Mouse (Mus musculus): ENCODE data around the gene Unc5b.
"Not testable (repeated sequence)": the region's sequence is repeated elsewhere in the genome, so short reads cannot be mapped to it uniquely, and the experiment has no call there.

The Unc5b gene

DNA sequence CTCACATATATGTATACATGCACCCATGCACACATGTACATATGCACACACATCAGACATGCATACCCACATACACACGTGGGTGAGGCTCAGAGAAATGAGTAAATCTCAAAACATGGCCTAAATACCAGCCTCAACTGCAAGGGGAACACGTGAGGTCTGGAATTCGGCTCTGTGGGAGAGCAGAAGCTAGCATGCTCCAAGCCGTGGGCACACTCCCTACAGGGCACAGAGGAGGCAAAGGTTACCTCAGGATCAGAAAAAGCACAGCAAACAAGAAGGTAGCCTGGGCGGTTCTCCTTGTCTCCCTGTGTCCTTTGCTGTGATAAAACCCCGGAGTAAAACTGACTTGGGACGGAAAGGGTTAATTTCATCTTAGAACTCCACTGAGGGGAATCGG is 77.4 kb downstream of the Unc5b start:
- no peak for DNase-seq (ENCODE audit: low spot score in 2 of 2)

DNA sequence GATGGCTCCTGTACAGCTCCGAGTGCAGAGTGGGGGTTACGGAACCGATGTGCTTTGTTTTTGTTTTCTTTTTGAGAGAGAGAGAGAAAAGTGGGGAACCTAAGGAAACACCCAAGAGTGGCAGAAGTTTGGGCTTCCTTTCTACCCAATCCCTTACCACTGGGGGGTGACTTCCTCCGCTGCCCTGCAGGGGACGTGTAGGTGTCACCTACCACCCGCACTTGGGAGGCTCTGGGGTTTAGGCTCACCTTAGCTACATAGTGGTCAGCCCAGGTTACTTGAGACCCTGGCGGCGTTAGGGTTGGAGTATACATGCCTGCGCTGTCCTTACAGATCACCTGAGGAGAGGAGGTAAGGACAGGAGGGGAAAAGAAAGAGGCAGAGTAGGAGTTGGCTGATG is 78.1 kb downstream of the Unc5b start:
- DNase-seq (ENCODE audit: low spot score in 2 of 2) = no peak

DNA sequence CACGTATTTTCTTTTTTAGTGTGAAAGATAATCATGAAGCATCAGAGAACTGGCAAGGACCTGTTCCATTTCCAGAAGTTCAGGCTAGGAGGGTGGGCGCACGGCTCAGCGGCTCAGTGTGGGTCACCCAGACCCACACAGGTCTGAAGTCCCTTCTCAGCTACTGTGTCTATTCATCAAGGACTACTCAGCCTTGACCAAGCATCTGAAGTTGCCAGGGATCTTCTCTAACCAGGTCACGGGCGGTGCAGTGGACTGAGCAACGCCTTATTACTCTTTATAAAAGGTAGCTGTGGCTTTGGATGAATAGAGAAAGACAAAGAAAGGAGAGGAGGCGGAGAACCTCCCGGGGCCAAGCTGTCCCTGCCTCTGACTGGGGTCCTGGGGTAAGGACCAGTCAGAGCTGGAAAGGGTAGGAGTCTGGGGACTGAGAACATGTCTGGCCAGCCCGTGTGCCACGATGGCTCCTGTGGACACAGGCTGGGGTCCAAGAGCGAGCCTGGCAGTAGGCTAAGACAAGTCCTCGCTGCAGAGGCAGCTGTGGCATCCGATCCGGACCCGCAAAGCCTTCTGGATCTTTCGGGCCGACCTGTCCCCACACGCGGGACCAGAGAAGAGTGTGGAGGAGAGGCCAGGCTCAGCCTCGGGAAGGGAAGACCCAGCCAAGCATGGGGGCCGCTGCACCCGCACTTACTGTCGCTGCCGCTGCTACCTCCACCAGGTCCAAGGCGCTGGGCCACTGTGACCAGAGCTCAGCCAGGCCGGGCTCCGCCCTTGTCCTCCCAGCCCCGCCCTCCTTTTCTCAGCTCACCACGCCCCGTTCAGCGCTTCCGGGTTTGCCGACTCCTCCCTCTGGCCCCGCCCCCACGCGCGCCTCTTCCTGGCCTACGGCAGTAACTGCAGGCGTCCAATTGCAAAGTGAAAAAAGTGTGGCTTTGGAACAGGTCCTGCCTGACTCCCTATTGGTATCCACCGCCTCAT is 79.1 kb downstream of the Unc5b start, which contains the start of gene Slc29a3:
Slc29a3 (minus strand) TSS at position 755 of the 981 bp plus-strand sequence.
- DNase-seq (ENCODE audit: low spot score in 2 of 2) = peak; percentile 78 to 86

DNA sequence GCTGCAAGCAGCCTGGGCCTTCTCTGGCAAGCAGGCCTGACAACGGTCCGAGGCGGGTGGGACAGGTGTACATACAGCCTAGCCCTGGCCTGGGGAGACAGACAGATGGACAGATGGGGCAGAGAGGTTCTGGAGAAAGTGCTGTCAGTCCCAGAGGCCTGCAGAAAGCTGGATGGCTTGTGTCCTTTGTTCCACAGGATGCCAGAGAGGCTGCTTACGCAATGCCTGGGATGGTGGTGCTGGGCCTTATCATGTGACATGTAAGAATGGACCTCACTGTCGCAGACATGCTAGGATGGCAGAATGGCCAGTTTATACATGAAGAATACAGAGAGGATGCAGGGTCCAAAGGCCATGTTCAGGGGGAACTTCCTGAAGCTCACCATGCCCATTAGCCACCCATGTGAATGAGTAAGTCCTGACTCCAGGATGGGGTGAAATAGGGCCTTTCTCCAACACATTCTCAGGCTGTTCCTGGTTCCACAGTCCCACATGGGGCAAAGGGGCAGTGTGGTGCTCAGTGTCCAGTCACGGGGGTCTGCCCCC is 83.6 kb downstream of the Unc5b start:
- DNase-seq (ENCODE audit: low spot score in 2 of 2) = no peak

DNA sequence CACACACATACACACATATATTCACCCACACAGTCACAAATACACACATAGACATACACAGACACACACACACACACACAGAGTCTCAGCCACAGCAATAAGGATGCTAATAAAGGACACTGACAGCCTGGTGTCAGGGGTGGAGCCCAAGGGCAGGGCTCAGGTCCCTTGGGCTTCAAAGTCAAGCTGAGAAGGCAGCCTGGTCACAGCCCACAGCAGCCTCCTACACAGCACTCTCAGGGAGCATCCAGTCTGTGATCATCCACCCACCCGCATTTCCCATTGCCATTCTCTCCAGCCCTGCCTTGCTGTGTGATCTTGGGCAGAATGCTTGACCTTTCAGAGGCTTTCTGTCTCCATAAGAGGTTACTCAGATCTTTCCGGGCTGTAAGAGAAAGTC is 84.9 kb downstream of the Unc5b start:
- DNase-seq (ENCODE audit: low spot score in 2 of 2) = no peak

DNA sequence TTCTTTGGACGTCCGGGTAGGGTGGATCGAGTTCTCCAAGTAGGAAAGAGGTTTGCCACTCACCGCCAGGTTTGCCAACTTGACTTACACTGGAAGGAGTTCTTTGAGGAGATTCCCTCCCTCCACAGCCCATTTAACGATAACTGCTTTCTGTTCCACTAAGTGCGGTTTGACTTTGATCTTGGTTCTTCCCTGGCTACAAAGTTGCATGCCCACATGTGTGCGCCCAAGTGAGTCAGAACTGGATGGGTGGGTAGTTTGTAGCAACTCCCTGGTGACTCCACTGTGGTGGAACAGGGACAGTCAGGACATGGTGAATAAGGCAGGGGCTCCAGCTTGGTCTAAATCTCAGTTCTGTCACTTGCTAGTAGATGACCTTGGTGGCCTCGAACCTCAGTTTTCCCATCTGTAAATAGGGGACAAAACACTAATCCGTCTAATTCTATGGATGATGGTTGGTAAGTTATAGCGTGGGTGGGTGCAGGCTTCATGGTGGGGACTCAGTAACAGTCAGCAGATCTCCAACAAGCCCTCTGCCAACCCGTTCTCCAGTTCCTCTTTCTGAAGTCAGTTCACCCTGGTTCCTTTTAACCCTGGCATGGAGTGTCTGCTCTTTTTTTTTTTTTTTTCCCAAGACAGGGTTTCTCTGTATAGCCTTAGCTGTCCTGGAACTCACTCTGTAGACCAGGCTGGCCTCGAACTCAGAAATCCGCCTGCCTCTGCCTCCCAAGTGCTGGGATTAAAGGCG is 86.7 kb downstream of the Unc5b start:
- no peak for DNase-seq (ENCODE audit: low spot score in 2 of 2)

DNA sequence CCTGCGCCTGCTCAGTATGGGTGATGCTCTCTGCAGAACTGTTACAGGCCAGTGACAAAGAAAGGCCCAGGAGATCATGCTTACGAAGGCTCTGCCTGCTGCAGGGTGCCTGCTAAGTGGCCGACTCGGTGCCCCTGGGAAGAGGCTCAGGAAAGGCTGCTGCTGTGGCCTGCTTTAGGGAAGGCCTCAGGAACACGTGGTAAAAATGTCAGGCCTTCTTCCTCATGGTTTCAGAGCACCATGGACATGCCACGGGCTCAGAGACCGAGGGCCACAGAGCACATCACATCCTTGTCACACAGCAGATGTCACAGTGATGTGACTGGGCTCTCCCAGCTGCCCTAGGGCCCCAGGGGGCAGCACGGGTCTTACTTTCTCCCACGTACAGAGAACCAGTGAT is 87.7 kb downstream of the Unc5b start:
- no peak for DNase-seq (ENCODE audit: low spot score in 2 of 2)

DNA sequence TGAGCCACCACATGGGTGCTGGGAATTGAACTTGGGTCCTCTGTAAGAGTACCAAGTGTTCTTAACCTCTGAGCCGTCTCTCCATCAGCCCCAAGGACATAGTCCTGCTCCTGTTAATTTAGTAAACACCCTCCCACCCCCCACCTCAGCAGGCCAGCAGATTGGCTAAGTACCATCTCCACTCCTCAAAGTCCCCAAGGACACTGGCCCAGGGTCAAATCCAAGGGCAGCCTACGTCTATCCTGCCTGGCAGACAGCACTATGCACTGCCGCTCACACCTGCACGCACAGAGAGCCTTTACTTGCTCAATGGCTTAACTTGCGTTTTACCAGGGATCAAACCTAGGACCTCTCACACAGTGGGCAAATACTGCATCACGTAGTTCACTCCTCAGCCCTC is 88.4 kb downstream of the Unc5b start:
- DNase-seq (ENCODE audit: low spot score in 2 of 2) = no peak

DNA sequence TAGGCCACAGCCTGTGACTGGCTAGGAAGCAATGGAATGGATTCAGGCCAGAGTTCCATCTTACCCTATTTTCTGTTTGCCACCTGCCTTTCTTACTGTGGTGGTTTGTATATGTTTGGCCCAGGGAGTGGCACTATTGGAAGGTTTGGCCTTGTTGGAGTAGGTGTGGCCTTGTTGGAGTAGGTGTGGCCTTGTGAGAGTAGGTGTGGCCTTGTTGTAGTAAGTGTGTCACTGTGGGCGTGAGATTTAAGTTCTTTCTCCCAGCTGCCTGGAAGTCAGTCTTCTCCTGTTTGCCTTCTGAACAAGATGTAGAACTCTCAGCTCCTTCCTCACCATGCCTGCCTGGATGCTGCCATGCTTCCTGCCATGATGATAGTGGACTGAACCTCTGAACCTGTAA is 89.1 kb downstream of the Unc5b start:
- DNase-seq (ENCODE audit: low spot score in 2 of 2) = not testable (repeated sequence)

DNA sequence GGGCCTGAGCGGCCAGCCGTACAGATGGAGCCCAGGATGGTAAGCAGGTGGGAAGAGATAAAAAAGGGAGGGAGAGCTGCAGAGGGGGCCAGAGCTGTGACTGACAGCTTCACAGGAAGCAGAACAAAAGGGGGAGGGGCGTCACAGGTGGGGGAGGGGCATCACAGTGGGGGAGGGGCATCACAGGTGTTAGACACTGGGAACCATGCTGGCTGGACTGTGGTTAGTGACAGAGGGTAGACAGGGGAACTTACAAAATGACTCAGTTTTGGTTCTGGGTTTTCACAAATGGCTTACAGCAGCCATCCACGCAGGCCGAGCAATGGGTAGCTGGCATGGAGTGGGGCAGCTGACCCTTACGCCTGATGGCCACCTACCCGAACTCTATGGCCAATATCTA is 89.9 kb downstream of the Unc5b start:
- no peak for DNase-seq (ENCODE audit: low spot score in 2 of 2)

DNA sequence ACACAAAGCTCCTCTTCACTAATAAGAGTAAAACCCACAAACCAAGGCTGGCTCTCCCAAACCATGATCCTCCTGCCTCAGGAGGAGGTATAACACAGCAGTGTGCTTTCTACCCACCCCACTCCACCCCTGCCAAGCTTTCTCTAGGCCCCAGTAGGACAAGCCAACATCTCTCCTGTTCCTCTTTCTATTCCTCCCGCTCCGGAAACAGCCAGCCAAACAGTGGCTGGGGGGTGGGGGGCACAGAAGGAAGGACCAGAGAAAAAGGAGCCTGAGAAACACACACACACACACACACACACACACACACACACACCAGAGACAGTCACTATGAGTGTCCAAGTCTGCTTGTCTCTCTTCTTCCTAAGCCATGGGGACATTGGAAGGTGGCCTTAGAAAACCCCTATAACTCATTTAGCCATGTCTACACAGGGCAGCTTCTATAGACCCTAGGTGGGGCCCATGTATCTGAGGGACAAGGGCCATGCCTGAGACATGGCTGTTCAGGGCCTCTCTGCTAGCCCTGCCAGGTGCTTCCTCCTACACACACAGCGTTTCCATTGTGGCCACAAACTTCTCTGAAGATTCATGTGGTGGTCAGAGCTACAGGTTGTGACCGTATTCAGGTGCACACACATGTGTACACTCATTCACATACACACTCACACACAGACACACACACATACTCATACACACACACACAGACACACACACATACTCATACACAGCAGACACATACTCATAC is 91.6 kb downstream of the Unc5b start:
- no peak for DNase-seq (ENCODE audit: low spot score in 2 of 2)

DNA sequence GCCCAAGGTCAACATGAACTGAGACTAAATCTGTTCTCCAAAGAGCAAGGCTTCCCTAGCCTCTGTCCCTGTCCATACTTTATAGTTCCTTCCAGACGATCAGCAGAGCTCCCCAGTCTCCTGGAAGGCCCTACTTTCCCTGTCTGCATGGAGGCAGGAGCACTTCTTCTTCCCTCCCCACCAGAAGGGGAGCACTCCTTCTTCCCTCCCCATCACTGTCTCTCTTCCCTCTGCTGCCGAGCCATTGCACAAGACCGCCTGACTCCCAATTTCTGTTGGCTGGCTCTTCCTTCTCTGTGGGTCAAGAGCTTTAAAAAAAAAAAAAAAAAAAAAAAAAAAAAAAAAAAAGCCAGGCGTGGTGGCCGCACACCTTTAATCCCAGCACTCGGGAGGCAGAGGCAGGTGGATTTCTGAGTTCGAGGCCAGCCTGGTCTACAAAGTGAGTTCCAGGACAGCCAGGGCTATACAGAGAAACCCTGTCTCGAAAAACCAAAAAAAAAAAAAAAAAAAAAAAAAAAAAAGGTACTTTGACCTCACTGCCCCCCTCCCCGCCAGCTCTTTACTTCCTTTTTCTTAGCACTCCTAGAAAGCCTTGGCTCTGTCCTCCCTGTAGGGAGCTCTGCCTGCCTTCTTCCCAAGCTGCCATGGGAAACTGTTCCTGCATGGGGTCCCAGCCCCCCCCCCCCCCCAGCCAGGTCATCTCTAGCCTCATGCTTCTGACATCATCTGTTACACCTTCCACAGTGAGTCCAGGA is 93.3 kb downstream of the Unc5b start:
- DNase-seq (ENCODE audit: low spot score in 2 of 2) = no peak

DNA sequence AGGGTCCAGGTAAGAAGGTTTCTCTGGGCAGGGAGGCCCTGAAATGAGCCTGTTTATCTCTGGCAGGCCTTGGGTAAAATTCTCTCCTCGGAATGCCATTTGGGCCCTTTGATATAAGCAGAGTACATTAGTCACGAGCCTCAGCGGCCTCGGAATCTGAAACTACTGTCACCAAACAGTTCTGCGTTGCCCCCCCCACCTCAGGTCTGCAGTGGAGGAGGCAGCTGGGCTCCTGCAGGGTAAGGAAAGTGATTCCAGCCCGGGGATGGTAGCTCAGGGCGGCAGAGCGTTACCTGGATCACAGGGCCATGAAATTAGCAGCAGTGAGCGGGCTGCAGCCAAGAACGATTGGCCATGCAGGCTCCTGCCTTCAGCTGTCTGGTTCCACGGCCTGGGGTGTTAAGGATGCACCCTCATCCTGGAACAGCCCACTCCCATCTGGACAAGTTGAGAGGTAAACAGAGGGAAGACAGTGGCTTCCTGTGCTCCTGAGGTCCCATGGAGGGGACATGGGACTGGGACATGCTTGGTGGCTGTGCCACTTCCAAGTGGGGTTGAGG is 94.1 kb downstream of the Unc5b start:
- DNase-seq (ENCODE audit: low spot score in 2 of 2) = no peak

DNA sequence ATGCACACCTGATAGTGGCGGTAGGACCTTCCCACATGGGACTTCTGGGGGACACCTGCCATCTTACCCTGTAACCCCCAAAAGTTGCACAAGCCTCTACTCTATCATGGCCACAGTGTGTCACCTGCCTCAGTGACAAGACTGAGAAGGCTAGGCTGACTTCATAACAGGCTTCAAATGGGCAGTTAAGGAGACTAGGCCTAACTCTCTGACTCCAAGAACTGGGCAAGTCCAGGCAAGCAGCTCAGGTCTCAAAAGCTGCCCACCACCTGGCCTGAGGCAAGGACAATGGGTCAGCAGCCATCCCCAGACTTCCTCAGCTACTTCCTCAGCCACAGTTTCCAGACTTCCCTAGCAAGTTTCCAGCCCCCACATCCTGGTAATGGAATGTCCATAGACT is 95.6 kb downstream of the Unc5b start:
- DNase-seq (ENCODE audit: low spot score in 2 of 2) = no peak

DNA sequence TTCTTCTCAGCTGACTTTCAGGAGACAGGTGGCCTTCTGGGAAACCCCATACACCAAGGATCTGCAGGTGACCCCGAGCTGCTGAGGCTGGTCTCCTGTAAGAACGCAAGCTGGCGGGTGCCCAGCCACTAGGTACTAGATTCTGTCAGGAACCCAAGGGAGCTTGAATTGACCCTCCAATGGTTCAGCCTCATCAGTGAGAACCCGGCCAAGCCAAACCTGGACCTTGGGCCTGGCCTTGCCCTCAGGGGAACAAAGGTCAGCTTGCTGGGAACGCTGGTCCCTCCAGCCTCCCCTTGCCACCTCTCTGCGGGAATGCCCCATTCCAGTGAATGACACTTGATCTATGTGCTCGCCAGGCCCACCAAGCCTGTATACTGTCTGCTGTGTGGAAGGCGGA is 97.9 kb downstream of the Unc5b start:
- no peak for DNase-seq (ENCODE audit: low spot score in 2 of 2)

DNA sequence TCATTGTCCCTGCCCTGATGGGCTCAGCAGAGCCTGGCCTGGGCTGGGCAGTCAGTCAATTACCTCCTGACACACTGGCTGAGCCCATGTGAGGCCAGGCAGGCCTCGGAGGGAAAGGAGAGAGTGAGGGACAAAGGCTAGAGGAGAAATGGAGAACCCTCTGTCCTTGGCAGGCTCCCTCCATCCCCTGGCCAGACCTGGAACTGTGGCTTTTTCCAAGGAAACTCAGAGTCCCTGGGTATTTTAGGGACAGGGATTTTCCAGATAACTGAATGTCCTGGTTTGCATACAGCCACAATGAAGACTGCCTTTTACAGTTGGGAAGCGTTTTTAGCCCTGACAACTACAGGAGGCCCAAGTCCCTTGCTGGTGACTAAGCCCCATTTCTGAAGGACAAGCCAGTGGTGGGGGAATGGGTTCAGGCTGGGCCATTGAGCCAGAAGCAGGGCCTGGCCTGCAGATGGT is 99.0 kb downstream of the Unc5b start:
- no peak for DNase-seq (ENCODE audit: low spot score in 2 of 2)

DNA sequence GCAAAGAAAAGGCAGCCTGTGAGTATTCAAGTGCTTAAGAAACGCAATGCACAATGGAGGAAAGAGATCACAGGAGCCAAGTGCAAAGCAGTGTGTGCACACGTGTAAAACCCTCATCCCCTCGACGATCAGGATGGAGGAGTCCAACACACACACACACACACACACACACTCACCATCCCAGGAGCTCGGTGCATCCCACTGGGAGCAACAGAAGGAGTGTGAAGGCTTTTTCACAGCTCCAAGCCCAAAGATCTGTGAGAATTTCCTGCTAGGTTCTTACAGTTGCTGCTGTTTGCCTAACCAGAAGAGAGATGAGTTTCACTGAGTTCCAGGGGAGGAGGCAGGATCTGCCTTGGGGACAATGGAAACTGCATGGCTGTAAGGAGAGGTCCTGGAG is 99.6 kb downstream of the Unc5b start:
- DNase-seq (ENCODE audit: low spot score in 2 of 2) = no peak

DNA sequence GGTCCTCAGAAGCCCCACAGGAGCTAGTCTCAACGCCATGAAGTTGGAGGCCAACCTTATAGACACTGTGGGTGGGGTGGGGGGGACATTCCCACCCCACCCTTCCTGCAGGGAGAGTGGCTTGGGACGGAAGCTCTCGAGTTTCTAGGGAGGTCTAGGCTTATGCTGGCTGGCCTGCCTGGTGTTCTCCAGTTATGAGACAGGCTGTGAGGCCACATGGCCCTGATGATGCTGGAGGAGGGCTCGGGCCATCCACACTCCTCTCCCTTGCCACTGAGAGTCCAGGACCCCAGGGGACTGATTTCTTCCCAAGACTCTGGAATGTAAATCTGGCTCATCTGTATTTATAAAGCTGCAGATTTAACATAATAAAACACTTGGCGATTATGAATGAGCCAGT is 104.1 kb downstream of the Unc5b start:
- no peak for DNase-seq (ENCODE audit: low spot score in 2 of 2)

DNA sequence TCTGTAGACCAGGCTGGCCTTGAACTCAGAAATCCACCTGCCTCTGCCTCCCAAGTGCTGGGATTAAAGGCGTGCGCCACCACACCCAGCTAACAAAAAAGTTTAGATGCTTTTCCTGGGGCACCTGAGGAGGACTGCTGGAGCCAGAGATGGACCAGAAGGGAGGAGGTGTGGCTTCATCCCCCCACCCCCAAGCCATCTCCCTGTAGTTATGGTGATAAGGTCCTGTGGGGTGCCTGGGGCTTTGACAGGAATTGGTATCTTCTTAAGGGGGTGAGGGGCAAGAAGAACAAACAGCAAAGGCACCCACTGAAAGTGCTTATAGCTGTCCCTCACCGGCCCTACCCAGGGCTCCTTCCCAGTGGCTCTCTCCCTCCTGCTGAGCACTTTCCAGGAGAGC is 104.5 kb downstream of the Unc5b start:
- DNase-seq (ENCODE audit: low spot score in 2 of 2) = no peak

DNA sequence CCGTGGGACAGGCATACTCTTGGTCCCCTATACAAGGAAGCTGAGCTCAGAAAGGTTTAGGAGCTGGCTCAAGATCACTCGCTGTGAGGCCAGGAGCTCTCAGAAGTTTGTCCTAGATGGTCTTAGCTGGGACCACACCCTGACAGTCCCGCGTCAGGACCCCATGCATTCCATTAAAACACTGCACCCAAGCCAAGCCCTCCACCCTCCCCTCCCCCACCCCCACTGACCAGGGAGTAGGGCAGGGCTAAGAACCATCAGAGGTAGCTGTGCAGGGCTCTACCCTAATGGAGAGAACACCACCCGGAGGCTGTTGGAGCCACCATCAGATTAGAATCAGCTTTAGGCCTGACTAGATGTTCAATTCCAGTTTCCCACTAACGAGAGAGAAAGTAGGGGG is 106.9 kb downstream of the Unc5b start:
- DNase-seq (ENCODE audit: low spot score in 2 of 2) = no peak

DNA sequence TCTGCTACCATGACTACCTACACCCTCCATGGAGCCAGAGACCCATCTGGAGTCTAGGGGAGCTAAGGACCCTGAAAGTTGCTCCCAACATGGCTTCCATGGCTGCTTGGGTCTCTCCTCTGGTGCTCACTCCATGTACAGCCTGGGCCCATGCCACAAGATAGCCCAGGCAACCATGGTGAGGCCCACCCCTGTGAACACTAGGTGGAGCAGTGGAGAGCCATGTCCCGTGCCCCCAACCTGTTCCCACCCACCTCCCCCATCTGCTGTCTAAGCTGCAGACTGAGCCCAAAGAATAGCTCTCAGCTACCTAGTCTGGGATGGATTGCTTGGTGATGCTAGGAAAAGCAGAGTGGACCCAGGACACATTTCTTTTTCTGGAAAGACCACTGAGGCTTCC is 108.0 kb downstream of the Unc5b start:
- no peak for DNase-seq (ENCODE audit: low spot score in 2 of 2)
